Mouse (Mus musculus): Measurements from ENCODE around the gene Adam19.

DNA sequence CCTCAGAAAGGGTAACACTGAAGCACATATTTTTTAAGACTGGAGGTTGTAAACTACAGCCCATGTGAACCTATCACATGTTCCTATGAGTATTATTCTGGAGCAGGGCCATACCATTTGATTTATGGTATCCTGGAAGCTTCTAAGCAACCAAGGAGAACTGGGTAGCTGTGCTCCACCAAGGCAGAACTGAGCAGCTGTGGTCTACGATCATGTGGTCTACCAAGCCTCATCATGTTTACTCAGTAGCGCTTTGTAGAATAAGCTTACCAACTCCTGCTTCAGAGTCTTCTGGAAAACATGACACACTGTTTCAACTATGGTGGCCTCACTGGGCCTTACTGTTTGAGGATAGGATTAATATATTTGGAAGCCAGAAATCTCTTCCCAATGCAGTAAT is 60.7 kb downstream of the Adam19 start:
- no peak for TF ChIP-seq CTCF (IDR thresholded peaks at IDR 0.05; ENCODE audit: low read depth)
- TF ChIP-seq EP300 (optimal IDR thresholded peaks at IDR 0.05) = no peak
